ENCODE assay signal across 14 mouse cellular contexts in the genomic region with DNA sequence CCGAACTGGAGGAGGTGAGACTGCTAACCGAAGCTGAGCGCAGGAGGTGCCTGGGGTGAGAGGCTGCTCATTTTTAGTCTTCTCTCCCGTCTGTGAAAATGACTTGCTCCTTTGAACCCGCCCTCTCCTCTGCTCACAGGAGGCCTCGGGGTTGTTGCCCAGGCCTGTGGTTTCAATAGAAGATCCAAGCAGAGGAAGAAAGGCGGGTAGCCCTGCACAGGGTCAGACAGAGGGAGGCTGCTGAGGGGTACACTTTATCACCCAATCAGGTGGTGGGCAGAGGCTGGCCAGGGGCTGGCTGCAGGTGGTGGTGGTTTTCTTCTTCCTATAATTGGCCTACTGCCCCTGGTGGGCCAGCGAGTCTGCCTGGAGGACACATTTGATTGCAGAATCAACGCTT. TPM values are rescaled to one million over a fixed set of nuclear protein-coding genes. Genes with fewer than 3 reads are reported as not detected.
DNase-seq lines count a peak whose midpoint lies in the region; ATAC-seq and TF ChIP-seq lines count a peak whose summit lies in the region.
"Had no signal": no experiment of that assay in that cellular context is flagged by ENCODE, and none has a peak within 500 bp of the region (broad histone marks: within the 10 kb centered on the region; RNA-seq: fewer than 3 reads in every experiment).

No protein-coding gene starts in this region.

- TF ChIP-seq POLR2A in ES-Bruce4 (IDR thresholded peaks at IDR 0.05; ENCODE audit: insufficient read depth, low read length) = no peak

- peaks cover 60% of the 10 kb centered on the region for H3K4me1 ChIP-seq in hindbrain, embryonic 10.5 days (replicated peaks)
- H3K4me1 ChIP-seq in hindbrain, embryonic 11.5 days (replicated peaks; ENCODE audit: control insufficient read depth, insufficient read depth, low read length) = 0 out of 2 replicates have a peak, but pooled peaks cover 2% of the 10 kb centered on the region
- H3K4me1 ChIP-seq in ES-Bruce4 (ENCODE audit: control insufficient read depth, insufficient read depth, low read length) = peaks cover 6% of the 10 kb centered on the region
- H3K4me1 ChIP-seq in midbrain, embryonic 12.5 days = peaks cover 21% of the 10 kb centered on the region
- H3K4me1 ChIP-seq: stomach, embryonic 15.5 days had no signal

- peaks cover 40% of the 10 kb centered on the region for H3K27me3 ChIP-seq in hindbrain, embryonic 10.5 days (ENCODE audit: insufficient read depth, poor library complexity, severe bottlenecking)
- peaks cover 4% of the 10 kb centered on the region; the same call in 1 of the 2 replicates for H3K27me3 ChIP-seq in hindbrain, embryonic 11.5 days (ENCODE audit: control insufficient read depth, insufficient read depth, low read length)
- no peaks in the 10 kb centered on the region for H3K27me3 ChIP-seq in ES-Bruce4 (ENCODE audit: control insufficient read depth, insufficient read depth, low read length, poor library complexity, severe bottlenecking)
- peaks cover 7% of the 10 kb centered on the region; the same call in 1 of the 2 replicates for H3K27me3 ChIP-seq in midbrain, embryonic 12.5 days
- H3K27me3 ChIP-seq: lung, embryonic 15.5 days; stomach, embryonic 15.5 days had no signal

- H3K4me2 ChIP-seq in hindbrain, embryonic 11.5 days (replicated peaks; ENCODE audit: low read depth, low read length) = no peak overlapping the region
- H3K4me2 ChIP-seq in midbrain, embryonic 12.5 days (replicated peaks) = no peak overlapping the region
- H3K4me2 ChIP-seq: kidney, embryonic 15.5 days; limb, embryonic 15.5 days; lung, embryonic 15.5 days; stomach, embryonic 15.5 days had no signal

- no peak overlapping the region for H3K4me3 ChIP-seq in hindbrain, embryonic 10.5 days
- H3K4me3 ChIP-seq in hindbrain, embryonic 11.5 days (ENCODE audit: low read depth, low read length) = no peak overlapping the region
- no peak overlapping the region for H3K4me3 ChIP-seq in ES-Bruce4 (ENCODE audit: low read depth, low read length)
- no peak overlapping the region for H3K4me3 ChIP-seq in midbrain, embryonic 12.5 days
- H3K4me3 ChIP-seq: kidney, embryonic 15.5 days; limb, embryonic 15.5 days; lung, embryonic 15.5 days; stomach, embryonic 15.5 days had no signal

- no peak for TF ChIP-seq EP300 in ES-Bruce4 (IDR thresholded peaks at IDR 0.05; ENCODE audit: insufficient read depth, low read depth, low read length)

- H3K9me3 ChIP-seq in hindbrain, embryonic 10.5 days = no peaks in the 10 kb centered on the region
- H3K9me3 ChIP-seq in hindbrain, embryonic 11.5 days (ENCODE audit: control insufficient read depth, low read length) = no peaks in the 10 kb centered on the region
- no peaks in the 10 kb centered on the region for H3K9me3 ChIP-seq in ES-Bruce4 (replicated peaks; ENCODE audit: control insufficient read depth, insufficient read depth, low read length, poor library complexity, severe bottlenecking)
- H3K9me3 ChIP-seq in midbrain, embryonic 12.5 days = no peaks in the 10 kb centered on the region
- H3K9me3 ChIP-seq: kidney, embryonic 15.5 days; limb, embryonic 15.5 days; lung, embryonic 15.5 days; stomach, embryonic 15.5 days had no signal

- DNase-seq in cerebellum, adult 11-12 months = peak; percentile 52
- no peak for DNase-seq in cerebellum, adult 8-10 months
- DNase-seq in hindbrain, embryonic 10.5 days (ENCODE audit: low spot score) = no peak
- no peak for DNase-seq in hindbrain, embryonic 11.5 days (ENCODE audit: low spot score)
- DNase-seq in layer of hippocampus, adult 18-20 months (ENCODE audit: low spot score in 2 of 2) = no peak
- no peak for DNase-seq in spleen, postnatal 36 days (ENCODE audit: low spot score in 2 of 2)
- DNase-seq: adrenal gland, postnatal 25 days; right cerebral cortex, postnatal 14 days had no signal

- no peak overlapping the region for H3K9ac ChIP-seq in hindbrain, embryonic 11.5 days (ENCODE audit: low read depth, low read length)
- H3K9ac ChIP-seq in ES-Bruce4 (ENCODE audit: low read depth, poor library complexity, severe bottlenecking) = peak overlapping the region; percentile 8
- H3K9ac ChIP-seq in midbrain, embryonic 12.5 days (replicated peaks) = no peak overlapping the region
- H3K9ac ChIP-seq: kidney, embryonic 15.5 days; limb, embryonic 15.5 days; lung, embryonic 15.5 days; stomach, embryonic 15.5 days had no signal

- H3K36me3 ChIP-seq in hindbrain, embryonic 10.5 days = no peaks in the 10 kb centered on the region
- H3K36me3 ChIP-seq in hindbrain, embryonic 11.5 days (ENCODE audit: control insufficient read depth, insufficient read depth, low read length) = no peaks in the 10 kb centered on the region
- no peaks in the 10 kb centered on the region for H3K36me3 ChIP-seq in ES-Bruce4 (ENCODE audit: control insufficient read depth, insufficient read depth, low read length, poor library complexity, severe bottlenecking)
- H3K36me3 ChIP-seq in midbrain, embryonic 12.5 days = no peaks in the 10 kb centered on the region
- H3K36me3 ChIP-seq: kidney, embryonic 15.5 days; limb, embryonic 15.5 days; lung, embryonic 15.5 days; stomach, embryonic 15.5 days had no signal

- peak overlapping the region; percentile 45; the same call in 1 of the 2 replicates for H3K27ac ChIP-seq in hindbrain, embryonic 10.5 days
- H3K27ac ChIP-seq in hindbrain, embryonic 11.5 days (ENCODE audit: low read depth, low read length) = no peak overlapping the region
- no peak overlapping the region for H3K27ac ChIP-seq in ES-Bruce4 (ENCODE audit: insufficient read depth, low read length)
- H3K27ac ChIP-seq in midbrain, embryonic 12.5 days (replicated peaks) = peak overlapping the region; percentile 30; the same call in 1 of the 2 replicates
- H3K27ac ChIP-seq: kidney, embryonic 15.5 days; limb, embryonic 15.5 days; lung, embryonic 15.5 days; stomach, embryonic 15.5 days had no signal

- ATAC-seq in hindbrain, embryonic 11.5 days (ENCODE audit: low FRiP score) = no peak
- 0 out of 2 replicates have a peak, but pooled peaks have one; percentile 19 for ATAC-seq in midbrain, embryonic 12.5 days (ENCODE audit: low FRiP score, low read depth)

- TF ChIP-seq CTCF in ES-Bruce4 (IDR thresholded peaks at IDR 0.05; ENCODE audit: low read depth, low read length) = no peak

- WGBS in hindbrain, embryonic 10.5 days = 43% methylated on average over 9 of the region's 9 CpGs
- 48% methylated on average over 9 of the region's 9 CpGs for WGBS in hindbrain, embryonic 11.5 days
- 38% methylated on average over 9 of the region's 9 CpGs for WGBS in midbrain, embryonic 12.5 days

RNA-seq across cellular contexts. Expression of a gene that starts 10.9 kb away (rescaled TPM):
- 2.5 and 2.8 TPM in 2 replicates for polyA plus RNA-seq in hindbrain, embryonic 10.5 days (2016; fragmentation: Nextera tagmentation; extraction: Ambion mirVana)
- polyA plus RNA-seq in hindbrain, embryonic 11.5 days (2014; fragmentation: Nextera tagmentation; extraction: Ambion mirVana) = 2.4 and 2.8 TPM in 2 replicates
- polyA plus RNA-seq in ES-Bruce4 (2011; ENCODE audit: insufficient read depth, insufficient read length, low read depth, missing spikeins) = 0.96 and 1.6 TPM in 2 replicates
- 9.3 and 10.2 TPM in 2 replicates for polyA plus RNA-seq in midbrain, embryonic 12.5 days (2016; fragmentation: Nextera tagmentation; extraction: Ambion mirVana)
- 100 to 1,000 TPM; 109 to 117 TPM for total RNA-seq in layer of hippocampus, adult 18-20 months (2021)

RNA-seq across cellular contexts. Expression of a gene that starts 13.4 kb away (rescaled TPM):
- polyA plus RNA-seq in hindbrain, embryonic 10.5 days (2016; fragmentation: Nextera tagmentation; extraction: Ambion mirVana) = 23.2 and 24.2 TPM in 2 replicates
- polyA plus RNA-seq in hindbrain, embryonic 11.5 days (2014; fragmentation: Nextera tagmentation; extraction: Ambion mirVana) = 14.1 and 18.8 TPM in 2 replicates
- 11.9 and 16.6 TPM in 2 replicates for polyA plus RNA-seq in ES-Bruce4 (2011; ENCODE audit: insufficient read depth, insufficient read length, low read depth, missing spikeins)
- 15.8 and 17.6 TPM in 2 replicates for polyA plus RNA-seq in midbrain, embryonic 12.5 days (2016; fragmentation: Nextera tagmentation; extraction: Ambion mirVana)
- total RNA-seq in layer of hippocampus, adult 18-20 months (2021) = 10 to 100 TPM; 33.2 to 33.9 TPM

RNA-seq across cellular contexts. Expression of a gene that starts 25.8 kb away (rescaled TPM):
- 27.6 and 33.1 TPM in 2 replicates for polyA plus RNA-seq in hindbrain, embryonic 10.5 days (2016; fragmentation: Nextera tagmentation; extraction: Ambion mirVana)
- 28.0 and 31.0 TPM in 2 replicates for polyA plus RNA-seq in hindbrain, embryonic 11.5 days (2014; fragmentation: Nextera tagmentation; extraction: Ambion mirVana)
- polyA plus RNA-seq in ES-Bruce4 (2011; ENCODE audit: insufficient read depth, insufficient read length, low read depth, missing spikeins) = 13.1 and 14.2 TPM in 2 replicates
- 23.2 and 24.9 TPM in 2 replicates for polyA plus RNA-seq in midbrain, embryonic 12.5 days (2016; fragmentation: Nextera tagmentation; extraction: Ambion mirVana)
- total RNA-seq in layer of hippocampus, adult 18-20 months (2021) = 10 to 100 TPM; 18.3 to 20.5 TPM

RNA-seq across cellular contexts. Expression of a gene that starts 35.2 kb away (rescaled TPM):
- 0.15 and 0.52 TPM in 2 replicates for polyA plus RNA-seq in hindbrain, embryonic 10.5 days (2016; fragmentation: Nextera tagmentation; extraction: Ambion mirVana)
- 0.90 and 1.5 TPM in 2 replicates for polyA plus RNA-seq in hindbrain, embryonic 11.5 days (2014; fragmentation: Nextera tagmentation; extraction: Ambion mirVana)
- polyA plus RNA-seq in ES-Bruce4 (2011; ENCODE audit: insufficient read depth, insufficient read length, low read depth, missing spikeins) = 0.28 and 0.38 TPM in 2 replicates
- 3.7 and 4.8 TPM in 2 replicates for polyA plus RNA-seq in midbrain, embryonic 12.5 days (2016; fragmentation: Nextera tagmentation; extraction: Ambion mirVana)
- 1 to 10 TPM; 2.7 to 3.3 TPM for total RNA-seq in layer of hippocampus, adult 18-20 months (2021)

Comparison
In these comparisons a context has a peak if more than half of its experiments do, and no peak if none do; other contexts are left out.
1. H3K27ac ChIP-seq: peak in hindbrain, embryonic 10.5 days (single experiment) and midbrain, embryonic 12.5 days (single experiment); none in hindbrain, embryonic 11.5 days (single experiment) and ES-Bruce4 (single experiment).